Mouse (Mus musculus) gastrocnemius, adult 18-20 months (tissue): ENCODE results near the gene Ncln. TPM values are rescaled to one million over a fixed set of nuclear protein-coding genes. Genes with fewer than 3 reads are reported as not detected.
A peak's percentile ranks its signal among the peaks of the same experiment; 100 is the strongest.

Source experiments
- DNase-seq: peaks from one replicate; pipeline ENCODE4 v3.0.0; 2021; ENCODE audit warnings: low spot score
- total RNA-seq, 2 experiments: library from RNA; stranded (reverse); gene quantifications; 2 replicates each; pipeline ENCODE4 v1.2.3; 2021

Ncln gene
- total RNA-seq, 2 experiments from 2014 or later: 41.0 to 45.8 TPM

GRCm38 (mm10) chr10:81491018-81491417 is 5.2 kb downstream of the Ncln start:
- no peak for DNase-seq

DNA sequence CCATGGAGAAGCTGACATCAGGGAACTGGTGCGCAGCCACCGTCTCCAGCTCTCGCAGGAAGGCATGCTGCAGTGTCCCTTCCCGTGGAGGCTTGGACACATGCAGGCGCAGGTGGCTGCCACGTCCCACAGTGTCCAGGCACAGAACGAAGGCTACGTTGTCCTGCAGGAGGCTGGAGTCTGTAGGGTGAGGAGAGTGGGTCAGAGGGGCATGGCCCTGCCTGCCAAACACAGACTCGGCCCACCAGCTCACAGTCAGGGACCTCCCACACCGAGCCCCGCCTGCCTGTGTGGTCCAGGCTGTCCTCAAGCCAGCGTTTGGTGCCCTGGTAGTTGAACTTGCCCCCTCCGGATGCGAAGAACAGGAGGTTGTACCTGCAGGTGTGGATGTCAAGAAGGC is 6.3 kb downstream of the Ncln start:
- no peak for DNase-seq

DNA sequence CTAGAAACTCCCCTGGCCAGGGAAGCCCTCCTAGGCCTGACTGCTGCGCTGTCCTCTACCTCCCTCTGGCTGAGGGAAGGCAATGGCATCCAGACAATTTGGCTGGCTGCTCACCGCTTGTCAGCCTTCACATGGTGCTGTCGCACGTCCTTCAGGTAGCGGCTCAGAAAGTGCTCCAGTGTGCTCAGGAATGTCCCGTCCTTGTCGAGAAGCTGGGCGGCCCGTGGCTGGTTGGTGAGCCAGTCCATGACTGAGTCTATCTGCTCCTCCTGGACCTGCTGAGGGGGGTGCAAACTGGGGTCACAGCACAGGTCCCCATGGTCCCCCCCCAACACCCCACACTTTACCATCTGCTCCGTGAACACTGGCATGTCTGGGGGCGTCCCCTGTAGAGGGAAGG is 8.1 kb downstream of the Ncln start:
- DNase-seq: no peak

- DNase-seq: no peak
Observed at GRCm38 (mm10) chr10:81486496-81486895, 9.7 kb downstream of the Ncln start.

- no peak for DNase-seq
Observed at GRCm38 (mm10) chr10:81485479-81486018, 10.6 kb downstream of the Ncln start.

DNA sequence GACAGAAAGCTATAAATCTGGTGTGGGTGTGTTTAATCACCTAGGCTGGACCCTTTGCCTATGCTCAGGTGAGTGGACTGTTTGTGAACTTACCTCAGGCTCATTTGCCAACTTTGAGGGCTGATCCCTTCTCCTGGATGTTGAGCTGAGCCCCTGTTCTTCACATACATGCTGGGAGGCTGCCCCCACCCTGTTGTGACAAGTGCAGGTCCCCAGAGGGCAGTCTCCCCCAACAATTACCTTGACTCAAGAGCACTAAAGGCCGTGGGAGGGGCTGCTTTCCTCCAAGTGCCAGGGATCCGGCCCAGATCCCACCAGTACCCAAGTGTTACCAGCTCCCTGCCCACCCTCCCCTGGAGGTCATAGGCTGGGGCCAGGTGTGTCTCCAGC is 11.1 kb downstream of the Ncln start:
- no peak for DNase-seq

DNA sequence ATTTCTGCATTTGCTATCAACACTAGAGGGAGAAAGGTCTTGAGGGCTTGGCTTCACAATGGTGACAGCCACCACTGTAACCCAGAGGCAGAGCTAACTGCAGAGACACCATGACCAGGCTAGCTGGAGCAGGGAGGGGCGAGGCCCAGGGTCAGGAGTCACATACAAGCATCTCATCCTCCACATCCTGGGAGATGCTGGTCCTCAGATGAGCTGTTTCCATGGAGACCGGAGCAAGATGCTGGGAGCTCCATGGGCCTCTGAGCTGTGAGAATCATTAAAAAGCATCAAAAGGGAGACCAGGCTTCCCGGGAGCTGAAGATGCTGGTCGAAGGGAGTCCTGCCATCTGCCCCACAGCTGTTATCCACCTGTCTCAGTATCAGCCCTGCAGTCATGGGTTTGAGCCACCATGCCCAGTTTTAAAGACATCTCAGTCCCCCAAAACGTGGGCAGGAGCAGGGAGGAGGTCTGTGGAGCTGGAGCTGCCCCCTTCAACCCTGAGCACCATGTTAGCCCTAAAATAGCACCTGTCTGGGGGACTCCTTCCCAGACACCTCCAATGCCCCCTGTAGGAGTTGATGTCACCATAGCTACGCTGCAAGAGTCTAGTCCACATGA is 11.6 kb downstream of the Ncln start:
- DNase-seq: no peak

GRCm38 (mm10) chr10:81483983-81484382 is 12.2 kb downstream of the Ncln start:
- DNase-seq: no peak

GRCm38 (mm10) chr10:81482533-81482889 is 13.7 kb downstream of the Ncln start, which contains the start of gene Celf5:
TSS of gene Celf5 (minus strand) at chr10:81482709.
- DNase-seq: no peak

- no peak for DNase-seq
Observed at GRCm38 (mm10) chr10:81481605-81482532, 14.3 kb downstream of the Ncln start.

- DNase-seq: no peak
Observed at GRCm38 (mm10) chr10:81474461-81474860, 21.7 kb downstream of the Ncln start.

GRCm38 (mm10) chr10:81473003-81473451 is 23.2 kb downstream of the Ncln start:
- no peak for DNase-seq

DNA sequence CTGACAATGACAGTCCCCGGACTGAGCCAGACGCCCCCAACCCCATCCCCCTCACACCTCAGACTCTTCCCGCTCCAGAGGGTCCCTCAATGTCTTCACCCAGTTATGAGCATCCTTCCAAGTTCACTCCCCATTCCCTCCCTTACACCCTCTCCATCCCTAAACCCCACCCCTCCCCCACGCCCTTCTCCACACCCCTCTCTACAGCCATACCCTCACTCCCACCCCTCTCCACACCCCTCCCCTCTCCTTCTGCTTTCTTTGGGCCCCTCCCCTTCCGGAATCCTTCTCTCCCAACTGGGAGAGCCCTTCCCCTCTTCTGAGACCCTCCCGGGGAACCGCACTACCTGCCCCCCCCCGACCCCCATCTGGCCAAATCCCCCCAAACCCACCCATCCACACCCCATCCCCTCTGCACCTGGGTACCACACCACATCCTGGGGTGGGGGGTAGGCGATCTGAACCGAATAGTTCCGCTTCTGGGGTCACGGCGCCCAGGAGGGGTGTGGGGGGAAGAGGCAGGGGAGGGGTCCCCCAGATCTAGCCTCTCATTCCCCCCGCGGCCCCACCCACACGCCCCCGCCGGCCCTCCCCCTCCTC is 23.7 kb downstream of the Ncln start:
- DNase-seq: no peak

DNA sequence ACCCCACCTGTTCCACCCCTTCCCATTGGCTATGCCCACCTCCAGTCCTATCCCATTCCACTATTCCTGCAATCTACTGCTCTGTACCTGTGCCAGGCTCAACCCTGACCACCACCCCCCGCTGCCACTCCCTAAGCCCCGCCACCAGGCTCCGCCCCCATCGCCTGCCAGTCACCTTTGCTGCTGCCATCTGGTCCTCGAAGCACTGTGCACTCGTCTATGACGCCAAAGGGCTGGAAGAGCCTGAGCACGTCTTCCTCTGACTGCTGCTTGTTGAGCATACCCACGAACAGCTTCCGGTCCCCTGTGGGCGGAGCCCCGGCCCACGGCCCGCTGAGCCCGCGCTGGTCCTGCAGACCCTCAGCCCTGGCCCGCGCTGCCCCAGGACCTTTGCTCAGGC is 25.7 kb downstream of the Ncln start:
- DNase-seq: no peak

GRCm38 (mm10) chr10:81469253-81469652 is 26.9 kb downstream of the Ncln start:
- no peak for DNase-seq

GRCm38 (mm10) chr10:81467670-81468235 is 28.4 kb downstream of the Ncln start:
- DNase-seq: no peak

GRCm38 (mm10) chr10:81466881-81467280 is 29.3 kb downstream of the Ncln start:
- no peak for DNase-seq

DNA sequence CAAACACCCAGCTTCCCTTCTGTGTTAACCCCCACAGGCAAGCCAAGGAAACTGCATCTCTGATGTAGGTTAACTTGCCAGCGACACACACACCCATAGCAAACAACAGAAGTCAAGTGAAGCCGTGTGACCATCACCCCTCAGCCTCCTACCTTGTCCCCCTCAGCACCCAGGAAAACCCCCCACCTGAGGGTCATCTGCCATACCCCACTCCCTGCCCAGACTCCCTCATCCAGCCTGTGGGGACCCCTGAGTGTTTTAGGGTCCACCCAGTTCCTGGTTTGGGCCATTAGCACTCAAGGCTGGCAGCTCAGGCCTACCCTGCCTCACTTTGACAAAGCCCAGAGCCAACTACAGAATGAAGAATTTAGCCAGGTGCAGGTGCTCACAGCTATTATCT is 30.1 kb downstream of the Ncln start:
- no peak for DNase-seq

DNA sequence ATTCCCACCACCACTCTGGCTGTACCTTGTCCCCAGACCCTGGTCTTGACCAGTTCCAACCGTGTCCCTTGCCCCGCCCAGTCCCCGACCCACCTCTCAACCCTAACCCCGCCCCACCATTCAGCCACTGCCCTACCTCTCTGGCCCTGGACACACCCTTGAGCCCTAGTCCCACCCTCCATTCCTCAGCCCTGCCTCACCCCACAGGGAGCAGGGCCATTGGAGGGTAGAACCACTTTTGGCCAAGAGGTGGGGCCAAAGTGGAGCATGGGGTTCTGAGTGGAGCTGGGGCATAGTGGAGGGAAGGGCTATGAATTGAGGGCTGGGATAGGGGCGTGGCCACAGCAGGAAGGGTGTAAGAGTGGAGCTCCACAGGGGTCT is 30.9 kb downstream of the Ncln start:
- no peak for DNase-seq

DNA sequence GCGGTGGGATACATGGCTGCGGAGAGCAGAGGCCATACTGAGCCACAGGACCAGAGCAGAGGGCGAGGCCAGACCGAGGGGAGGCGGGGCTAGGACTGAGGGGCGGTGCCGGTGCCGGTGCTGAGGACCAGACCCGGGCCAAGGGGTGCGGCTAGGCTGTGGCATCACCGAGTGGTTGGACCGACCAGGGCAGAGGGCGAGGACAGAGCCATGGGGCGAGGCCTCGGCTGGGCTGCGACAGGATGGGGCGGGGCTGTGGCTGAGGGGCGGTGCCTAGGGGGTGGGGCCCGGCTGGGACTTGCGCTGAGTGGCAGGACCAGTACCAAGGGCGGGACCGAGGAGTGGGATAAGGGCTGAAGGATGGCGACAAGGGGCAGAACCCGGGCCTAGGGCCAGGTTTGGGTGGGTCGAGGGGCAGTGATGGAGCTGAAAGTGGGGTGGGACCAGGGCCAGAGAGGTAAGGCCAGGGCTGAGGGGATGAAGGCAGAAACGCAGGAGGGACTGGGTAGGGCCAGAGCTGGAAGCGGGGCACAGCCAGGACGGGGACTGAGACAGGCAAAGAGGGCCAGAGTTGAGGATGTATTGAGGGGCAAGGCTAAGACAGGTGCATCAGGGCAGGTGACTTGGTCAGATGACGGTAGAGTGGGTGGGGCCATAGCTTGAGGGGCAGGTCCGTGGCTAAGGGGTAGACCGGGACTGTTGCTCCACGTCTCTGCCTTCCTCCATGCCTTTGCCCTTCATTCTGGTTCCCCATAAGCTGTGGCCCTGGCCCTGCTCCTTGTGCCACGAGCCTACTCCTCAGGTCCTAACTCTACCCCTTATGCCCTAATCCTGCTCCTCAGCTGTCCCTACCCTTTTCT is 31.6 kb downstream of the Ncln start:
- DNase-seq: peak; percentile 29

- DNase-seq: no peak
Observed at GRCm38 (mm10) chr10:81463531-81463930, 32.7 kb downstream of the Ncln start.
